28 mouse cellular contexts compared by ENCODE assay signal in the genomic region with DNA sequence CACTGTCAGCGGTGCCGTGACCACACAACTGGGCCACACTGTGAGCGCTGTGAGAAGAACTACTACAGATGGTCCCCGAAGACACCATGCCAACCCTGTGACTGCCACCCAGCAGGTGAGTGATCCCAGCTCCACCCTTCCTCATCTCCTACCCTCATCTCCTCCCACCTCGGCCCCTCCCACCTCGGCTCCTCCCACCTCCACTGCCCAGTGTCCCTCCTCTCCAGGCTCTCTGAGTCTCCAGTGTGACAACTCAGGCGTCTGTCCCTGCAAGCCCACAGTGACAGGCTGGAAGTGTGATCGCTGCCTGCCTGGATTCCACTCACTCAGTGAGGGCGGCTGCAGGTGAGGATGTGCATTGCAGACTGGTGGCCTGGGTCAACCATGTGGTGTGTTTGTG. TPM values are rescaled to one million over a fixed set of nuclear protein-coding genes. Genes with fewer than 3 reads are reported as not detected.
DNase-seq lines count a peak whose midpoint lies in the region; ATAC-seq and TF ChIP-seq lines count a peak whose summit lies in the region.
"Had no signal": no experiment of that assay in that cellular context is flagged by ENCODE, and none has a peak within 500 bp of the region (broad histone marks: within the 10 kb centered on the region; RNA-seq: fewer than 3 reads in every experiment).

No protein-coding gene starts in this region.

- H3K4me2 ChIP-seq in intestine, embryonic 15.5 days (replicated peaks), result no peak overlapping the region
- H3K4me2 ChIP-seq in intestine, postnatal 0 days (replicated peaks; ENCODE audit: low read depth), result no peak overlapping the region
- H3K4me2 ChIP-seq in liver, postnatal 0 days (ENCODE audit: low read depth, low read length), result no peak overlapping the region
- no peak overlapping the region for H3K4me2 ChIP-seq in liver, embryonic 12.5 days
- H3K4me2 ChIP-seq: embryonic facial prominence, embryonic 13.5 days; forebrain, embryonic 12.5 days; heart, embryonic 15.5 days; hindbrain, embryonic 12.5 days; liver, embryonic 15.5 days; lung, embryonic 15.5 days; stomach, embryonic 15.5 days had no signal

- H3K36me3 ChIP-seq in intestine, embryonic 15.5 days, result no peaks in the 10 kb centered on the region
- no peaks in the 10 kb centered on the region for H3K36me3 ChIP-seq in intestine, postnatal 0 days (ENCODE audit: control insufficient read depth, insufficient read depth)
- H3K36me3 ChIP-seq in liver, postnatal 0 days (replicated peaks; ENCODE audit: insufficient read depth, low read length), result no peaks in the 10 kb centered on the region
- H3K36me3 ChIP-seq in liver, embryonic 12.5 days, result no peaks in the 10 kb centered on the region
- H3K36me3 ChIP-seq: embryonic facial prominence, embryonic 13.5 days; forebrain, embryonic 12.5 days; heart, embryonic 15.5 days; hindbrain, embryonic 12.5 days; liver, embryonic 15.5 days; lung, embryonic 15.5 days; stomach, embryonic 15.5 days had no signal

- 37% methylated on average over 9 of the region's 9 CpGs for WGBS in intestine, embryonic 15.5 days
- WGBS in intestine, postnatal 0 days, result 41% methylated on average over 9 of the region's 9 CpGs
- 42% methylated on average over 9 of the region's 9 CpGs for WGBS in liver, postnatal 0 days (ENCODE audit: insufficient replicate concordance)
- 24% methylated on average over 9 of the region's 9 CpGs for WGBS in liver, embryonic 12.5 days (ENCODE audit: insufficient replicate concordance)

- H3K4me3 ChIP-seq in intestine, embryonic 15.5 days (replicated peaks), result no peak overlapping the region
- no peak overlapping the region for H3K4me3 ChIP-seq in intestine, postnatal 0 days (ENCODE audit: low read depth, low read length)
- H3K4me3 ChIP-seq in liver, postnatal 0 days (ENCODE audit: low read depth, low read length), result no peak overlapping the region
- no peak overlapping the region for H3K4me3 ChIP-seq in liver, embryonic 12.5 days
- H3K4me3 ChIP-seq: embryonic facial prominence, embryonic 13.5 days; erythroblast, embryonic 14.5 days; forebrain, embryonic 12.5 days; heart, embryonic 15.5 days; hindbrain, embryonic 12.5 days; liver, embryonic 15.5 days; lung, embryonic 15.5 days; stomach, embryonic 15.5 days had no signal

- TF ChIP-seq CTCF in intestine, postnatal 0 days (IDR thresholded peaks at IDR 0.05; ENCODE audit: low read depth), result no peak
- TF ChIP-seq CTCF in liver, postnatal 0 days (IDR thresholded peaks at IDR 0.05; ENCODE audit: low read depth), result no peak

- peak; percentile 34 for DNase-seq in liver, postnatal 0 days
- peak; percentile 7 for DNase-seq in brain, adult 2 months (ENCODE audit: low read depth, low spot score)
- DNase-seq in thymus, postnatal 14 days, result no peak
- DNase-seq: adrenal gland, postnatal 25 days; cerebellum, adult 18-20 months; gastrocnemius, postnatal 14 days; kidney, adult 2 months; kidney, postnatal 25 days; lung, postnatal 4 days; right cerebral cortex, postnatal 25 days; thymus, adult 2 months had no signal

- no peak for TF ChIP-seq EP300 in liver, postnatal 0 days (IDR thresholded peaks at IDR 0.05; ENCODE audit: low read depth)

- H3K9ac ChIP-seq in intestine, embryonic 15.5 days, result no peak overlapping the region
- H3K9ac ChIP-seq in intestine, postnatal 0 days (ENCODE audit: low read depth, low read length), result no peak overlapping the region
- no peak overlapping the region for H3K9ac ChIP-seq in liver, postnatal 0 days (replicated peaks)
- H3K9ac ChIP-seq in liver, embryonic 12.5 days, result no peak overlapping the region
- H3K9ac ChIP-seq: embryonic facial prominence, embryonic 13.5 days; forebrain, embryonic 12.5 days; heart, embryonic 15.5 days; hindbrain, embryonic 12.5 days; liver, embryonic 15.5 days; lung, embryonic 15.5 days; stomach, embryonic 15.5 days had no signal

- H3K4me1 ChIP-seq in intestine, embryonic 15.5 days (replicated peaks), result peaks cover 5% of the 10 kb centered on the region; the same call in 1 of the 2 replicates
- no peaks in the 10 kb centered on the region for H3K4me1 ChIP-seq in intestine, postnatal 0 days (replicated peaks; ENCODE audit: control insufficient read depth, insufficient read depth, low read length)
- H3K4me1 ChIP-seq in liver, postnatal 0 days (ENCODE audit: insufficient read depth), result no peaks in the 10 kb centered on the region
- H3K4me1 ChIP-seq in liver, embryonic 12.5 days, result peaks cover 9% of the 10 kb centered on the region; the same call in 1 of the 2 replicates
- H3K4me1 ChIP-seq: liver, embryonic 15.5 days had no signal

- H3K27ac ChIP-seq in intestine, embryonic 15.5 days, result no peak overlapping the region
- H3K27ac ChIP-seq in intestine, postnatal 0 days (ENCODE audit: low read depth, low read length), result no peak overlapping the region
- H3K27ac ChIP-seq in liver, postnatal 0 days (ENCODE audit: low read depth), result no peak overlapping the region
- H3K27ac ChIP-seq in liver, embryonic 12.5 days, result no peak overlapping the region
- H3K27ac ChIP-seq: embryonic facial prominence, embryonic 13.5 days; forebrain, embryonic 12.5 days; heart, embryonic 15.5 days; hindbrain, embryonic 12.5 days; liver, embryonic 15.5 days; lung, embryonic 15.5 days; stomach, embryonic 15.5 days had no signal

- ATAC-seq in intestine, embryonic 15.5 days, result peak; percentile 56
- ATAC-seq in intestine, postnatal 0 days, result no peak
- no peak for ATAC-seq in liver, postnatal 0 days
- no peak for ATAC-seq in liver, embryonic 12.5 days
- 0 out of 2 replicates have a peak, but pooled peaks have one; percentile 19 for ATAC-seq in megakaryocyte-erythroid progenitor cell, adult 5-6 weeks (replicated peaks; ENCODE audit: low FRiP score, low TSS enrichment, poor library complexity, severe bottlenecking)
- ATAC-seq: midbrain, embryonic 16.5 days had no signal

- no peaks in the 10 kb centered on the region for H3K27me3 ChIP-seq in intestine, embryonic 15.5 days (replicated peaks)
- H3K27me3 ChIP-seq in intestine, postnatal 0 days (replicated peaks; ENCODE audit: control insufficient read depth, insufficient read depth, low read length), result no peaks in the 10 kb centered on the region
- no peaks in the 10 kb centered on the region for H3K27me3 ChIP-seq in liver, postnatal 0 days (ENCODE audit: insufficient read depth, low read length)
- peaks cover 12% of the 10 kb centered on the region; the same call in 1 of the 2 replicates for H3K27me3 ChIP-seq in liver, embryonic 12.5 days (replicated peaks)
- H3K27me3 ChIP-seq: embryonic facial prominence, embryonic 13.5 days; heart, embryonic 15.5 days; liver, embryonic 15.5 days; lung, embryonic 15.5 days; stomach, embryonic 15.5 days had no signal

- no peaks in the 10 kb centered on the region for H3K9me3 ChIP-seq in intestine, embryonic 15.5 days
- no peaks in the 10 kb centered on the region for H3K9me3 ChIP-seq in intestine, postnatal 0 days (ENCODE audit: control insufficient read depth)
- H3K9me3 ChIP-seq in liver, postnatal 0 days (ENCODE audit: low read length), result no peaks in the 10 kb centered on the region
- no peaks in the 10 kb centered on the region for H3K9me3 ChIP-seq in liver, embryonic 12.5 days (replicated peaks)
- H3K9me3 ChIP-seq: embryonic facial prominence, embryonic 13.5 days; forebrain, embryonic 12.5 days; heart, embryonic 15.5 days; hindbrain, embryonic 12.5 days; liver, embryonic 15.5 days; lung, embryonic 15.5 days; stomach, embryonic 15.5 days had no signal

RNA-seq across cellular contexts. Expression of a gene that starts 18.6 kb away (rescaled TPM):
- 0.30 and 0.60 TPM in 2 replicates for polyA plus RNA-seq in intestine, embryonic 15.5 days (2015; fragmentation: Nextera tagmentation; extraction: Ambion mirVana)
- 0.44 and 0.48 TPM in 2 replicates for polyA plus RNA-seq in intestine, postnatal 0 days (2015; fragmentation: Nextera tagmentation; extraction: Ambion mirVana)
- 0.02 TPM in 1 of 2 replicates, not detected in the other for polyA plus RNA-seq in liver, postnatal 0 days (2015; fragmentation: Nextera tagmentation; extraction: Ambion mirVana)
- polyA plus RNA-seq in liver, embryonic 12.5 days (2016; fragmentation: Nextera tagmentation; extraction: Ambion mirVana), result 0.11 and 0.18 TPM in 2 replicates
- not detected in 2 replicates for total RNA-seq in megakaryocyte-erythroid progenitor cell, adult 5-6 weeks (2014; fragmentation: Nextera tagmentation)
- total RNA-seq in megakaryocyte-erythroid progenitor cell, adult 5-6 weeks (2017), result not detected in 2 replicates
- total RNA-seq: granulocyte monocyte progenitor cell, adult 5-6 weeks; neutrophil, adult 5-6 weeks had no signal
- polyA plus RNA-seq: erythroblast, embryonic 14.5 days; liver, embryonic 15.5 days had no signal

RNA-seq across cellular contexts. Expression of a gene that starts 44.3 kb away (rescaled TPM):
- polyA plus RNA-seq in intestine, embryonic 15.5 days (2015; fragmentation: Nextera tagmentation; extraction: Ambion mirVana), result 11.6 and 12.4 TPM in 2 replicates
- 8.1 and 8.2 TPM in 2 replicates for polyA plus RNA-seq in intestine, postnatal 0 days (2015; fragmentation: Nextera tagmentation; extraction: Ambion mirVana)
- polyA plus RNA-seq in liver, postnatal 0 days (2015; fragmentation: Nextera tagmentation; extraction: Ambion mirVana), result 0.39 and 0.94 TPM in 2 replicates
- polyA plus RNA-seq in liver, embryonic 12.5 days (2016; fragmentation: Nextera tagmentation; extraction: Ambion mirVana), result 5.1 and 5.2 TPM in 2 replicates
- total RNA-seq in megakaryocyte-erythroid progenitor cell, adult 5-6 weeks (2014; fragmentation: Nextera tagmentation), result 5.2 TPM in 1 of 2 replicates, not detected in the other
- total RNA-seq in megakaryocyte-erythroid progenitor cell, adult 5-6 weeks (2017), result not detected in 2 replicates
- total RNA-seq: granulocyte monocyte progenitor cell, adult 5-6 weeks had no signal
- polyA plus RNA-seq: erythroblast, embryonic 14.5 days had no signal

RNA-seq across cellular contexts. Expression of a gene that starts 59.9 kb away (rescaled TPM):
- polyA plus RNA-seq in intestine, embryonic 15.5 days (2015; fragmentation: Nextera tagmentation; extraction: Ambion mirVana), result 0.46 and 0.67 TPM in 2 replicates
- polyA plus RNA-seq in intestine, postnatal 0 days (2015; fragmentation: Nextera tagmentation; extraction: Ambion mirVana), result 2.0 and 2.3 TPM in 2 replicates
- not detected in 2 replicates for polyA plus RNA-seq in liver, postnatal 0 days (2015; fragmentation: Nextera tagmentation; extraction: Ambion mirVana)
- not detected in 2 replicates for polyA plus RNA-seq in liver, embryonic 12.5 days (2016; fragmentation: Nextera tagmentation; extraction: Ambion mirVana)
- total RNA-seq in megakaryocyte-erythroid progenitor cell, adult 5-6 weeks (2014; fragmentation: Nextera tagmentation), result not detected in 2 replicates
- not detected in 2 replicates for total RNA-seq in megakaryocyte-erythroid progenitor cell, adult 5-6 weeks (2017)
- total RNA-seq: common myeloid progenitor, adult 5-6 weeks; gastrocnemius, postnatal 14 days; granulocyte monocyte progenitor cell, adult 5-6 weeks; heart, postnatal 25 days; neutrophil, adult 5-6 weeks had no signal
- polyA plus RNA-seq: erythroblast, embryonic 14.5 days; heart, embryonic 15.5 days; liver, embryonic 15.5 days; lung, embryonic 15.5 days had no signal

Comparison
In these comparisons a context has a peak if more than half of its experiments do, and no peak if none do; other contexts are left out.
1. ATAC-seq: peak in intestine, embryonic 15.5 days (single experiment) and megakaryocyte-erythroid progenitor cell, adult 5-6 weeks (single experiment); none in intestine, postnatal 0 days (single experiment), liver, postnatal 0 days (single experiment) and liver, embryonic 12.5 days (single experiment).